Mouse (Mus musculus): ENCODE measurements around the gene Wwp2. TPM values are rescaled to one million over a fixed set of nuclear protein-coding genes. Genes with fewer than 3 reads are reported as not detected.

Gene Wwp2
- total and polyA plus RNA-seq, 2 experiments = 11.8 to 15.0 TPM

GRCm38 (mm10) chr8:107435421-107435961, 674 bp upstream of the Wwp2 start:
- Histone ChIP-seq H3K9ac (ENCODE audit: low read depth, low read length) (peak overlapping the region; percentile 100; the same call in 1 of the 2 replicates), H3K4me3 (ENCODE audit: insufficient read depth, low read depth, low read length) (peak overlapping the region; percentile 93), H3K36me3 (ENCODE audit: control insufficient read depth, insufficient read depth, low read length) (no peaks in the 10 kb centered on the region), H3K4me1 (ENCODE audit: control insufficient read depth, insufficient read depth, low read length) (peaks cover 9% of the 10 kb centered on the region; the same call in 1 of the 2 replicates), H3K79me2 (ENCODE audit: control insufficient read depth, insufficient read depth, low read length) (peaks cover 5% of the 10 kb centered on the region; the same call in 1 of the 2 replicates), H3K27me3 (ENCODE audit: control insufficient read depth, insufficient read depth, low read length) (no peaks in the 10 kb centered on the region), H3K27ac (replicated peaks; ENCODE audit: insufficient read depth, low read depth, low read length) (peak overlapping the region; percentile 97)
- WGBS = 7% methylated on average over 11 of the region's 11 CpGs
- peak; percentile 75 for DNase-seq (ENCODE audit: extremely low read depth, low read depth, low spot score)
- no peak for TF ChIP-seq POLR2A (IDR thresholded peaks at IDR 0.05; ENCODE audit: extremely low read depth, insufficient read depth, low read length)
- TF ChIP-seq CTCF (IDR thresholded peaks at IDR 0.05; ENCODE audit: low read depth, low read length) = no peak

GRCm38 (mm10) chr8:107436841-107437421, 766 bp downstream of the Wwp2 start:
- H3K27ac ChIP-seq (replicated peaks; ENCODE audit: insufficient read depth, low read depth, low read length) = peak overlapping the region; percentile 84
- H3K27me3 ChIP-seq (ENCODE audit: control insufficient read depth, insufficient read depth, low read length) = no peaks in the 10 kb centered on the region
- TF ChIP-seq CTCF (IDR thresholded peaks at IDR 0.05; ENCODE audit: low read depth, low read length) = no peak
- TF ChIP-seq POLR2A (IDR thresholded peaks at IDR 0.05; ENCODE audit: extremely low read depth, insufficient read depth, low read length) = no peak
- peak overlapping the region; percentile 93 for H3K4me3 ChIP-seq (ENCODE audit: insufficient read depth, low read depth, low read length)
- peak overlapping the region; percentile 100 for H3K9ac ChIP-seq (ENCODE audit: low read depth, low read length)
- no peaks in the 10 kb centered on the region for H3K36me3 ChIP-seq (ENCODE audit: control insufficient read depth, insufficient read depth, low read length)
- peaks cover 5% of the 10 kb centered on the region; the same call in 1 of the 2 replicates for H3K4me1 ChIP-seq (ENCODE audit: control insufficient read depth, insufficient read depth, low read length)
- peaks cover 14% of the 10 kb centered on the region; the same call in 1 of the 2 replicates for H3K79me2 ChIP-seq (ENCODE audit: control insufficient read depth, insufficient read depth, low read length)
- 3% methylated on average over 16 of the region's 16 CpGs for WGBS
- peak; percentile 64 for DNase-seq (ENCODE audit: extremely low read depth, low read depth, low spot score)

- TF ChIP-seq CTCF (IDR thresholded peaks at IDR 0.05; ENCODE audit: low read depth, low read length) = no peak
- no peak for TF ChIP-seq POLR2A (IDR thresholded peaks at IDR 0.05; ENCODE audit: extremely low read depth, insufficient read depth, low read length)
- peaks cover 16% of the 10 kb centered on the region; the same call in 1 of the 2 replicates for H3K79me2 ChIP-seq (ENCODE audit: control insufficient read depth, insufficient read depth, low read length)
- no peak overlapping the region for H3K9ac ChIP-seq (ENCODE audit: low read depth, low read length)
- H3K4me1 ChIP-seq (ENCODE audit: control insufficient read depth, insufficient read depth, low read length) = peaks cover 5% of the 10 kb centered on the region; the same call in 1 of the 2 replicates
- peak; percentile 53 for DNase-seq (ENCODE audit: extremely low read depth, low read depth, low spot score)
- no peaks in the 10 kb centered on the region for H3K27me3 ChIP-seq (ENCODE audit: control insufficient read depth, insufficient read depth, low read length)
- no peak overlapping the region for H3K27ac ChIP-seq (replicated peaks; ENCODE audit: insufficient read depth, low read depth, low read length)
- H3K36me3 ChIP-seq (ENCODE audit: control insufficient read depth, insufficient read depth, low read length) = no peaks in the 10 kb centered on the region
- WGBS = 17% methylated on average over 2 of the region's 2 CpGs
- no peak overlapping the region for H3K4me3 ChIP-seq (ENCODE audit: insufficient read depth, low read depth, low read length)
These were observed 1.5 kb downstream of the Wwp2 start for GRCm38 (mm10) chr8:107437711-107438110.

- WGBS = 95% methylated on average over 3 of the region's 3 CpGs
- Histone ChIP-seq H3K4me1 (ENCODE audit: control insufficient read depth, insufficient read depth, low read length) (peaks cover 5% of the 10 kb centered on the region; the same call in 1 of the 2 replicates), H3K4me3 (ENCODE audit: insufficient read depth, low read depth, low read length) (no peak overlapping the region), H3K27me3 (ENCODE audit: control insufficient read depth, insufficient read depth, low read length) (no peaks in the 10 kb centered on the region), H3K36me3 (ENCODE audit: control insufficient read depth, insufficient read depth, low read length) (no peaks in the 10 kb centered on the region), H3K79me2 (ENCODE audit: control insufficient read depth, insufficient read depth, low read length) (peaks cover 19% of the 10 kb centered on the region; the same call in 1 of the 2 replicates), H3K27ac (replicated peaks; ENCODE audit: insufficient read depth, low read depth, low read length) (no peak overlapping the region), H3K9ac (ENCODE audit: low read depth, low read length) (no peak overlapping the region)
- TF ChIP-seq CTCF (IDR thresholded peaks at IDR 0.05; ENCODE audit: low read depth, low read length) (no peak), POLR2A (IDR thresholded peaks at IDR 0.05; ENCODE audit: extremely low read depth, insufficient read depth, low read length) (no peak)
- DNase-seq (ENCODE audit: extremely low read depth, low read depth, low spot score) = no peak
These were observed 3.9 kb downstream of the Wwp2 start for GRCm38 (mm10) chr8:107439880-107440625.

GRCm38 (mm10) chr8:107444626-107445025, 8.5 kb downstream of the Wwp2 start:
- no peak for DNase-seq (ENCODE audit: extremely low read depth, low read depth, low spot score)
- Histone ChIP-seq H3K36me3 (ENCODE audit: control insufficient read depth, insufficient read depth, low read length) (no peaks in the 10 kb centered on the region), H3K79me2 (ENCODE audit: control insufficient read depth, insufficient read depth, low read length) (peaks cover 19% of the 10 kb centered on the region; the same call in 1 of the 2 replicates), H3K9ac (ENCODE audit: low read depth, low read length) (no peak overlapping the region), H3K4me1 (ENCODE audit: control insufficient read depth, insufficient read depth, low read length) (peaks cover 10% of the 10 kb centered on the region), H3K27ac (replicated peaks; ENCODE audit: insufficient read depth, low read depth, low read length) (no peak overlapping the region), H3K4me3 (ENCODE audit: insufficient read depth, low read depth, low read length) (no peak overlapping the region), H3K27me3 (ENCODE audit: control insufficient read depth, insufficient read depth, low read length) (no peaks in the 10 kb centered on the region)
- no peak for TF ChIP-seq POLR2A (IDR thresholded peaks at IDR 0.05; ENCODE audit: extremely low read depth, insufficient read depth, low read length)
- no peak for TF ChIP-seq CTCF (IDR thresholded peaks at IDR 0.05; ENCODE audit: low read depth, low read length)
- WGBS = 67% methylated on average over 3 of the region's 3 CpGs
